Mouse (Mus musculus): ENCODE data around the gene Arl5a.

Arl5a gene

GRCm38 (mm10) chr2:52361086-52361485 lies 63.6 kb downstream of the Arl5a start:
- no peak for DNase-seq (ENCODE audit: low spot score)

GRCm38 (mm10) chr2:52359722-52360121 lies 65.0 kb downstream of the Arl5a start:
- DNase-seq (ENCODE audit: low spot score): no peak

GRCm38 (mm10) chr2:52358156-52358555 lies 66.5 kb downstream of the Arl5a start:
- DNase-seq (ENCODE audit: low spot score): no peak

- no peak for DNase-seq (ENCODE audit: low spot score)
Observed at GRCm38 (mm10) chr2:52351029-52351428, 73.7 kb downstream of the Arl5a start.
